Mouse (Mus musculus) olfactory bulb, adult 2 months (tissue): ENCODE measurements at regions not wholly inside any gene's neighbourhood (a gene's known extent, or its start where the extent isn't known, plus 50 kb on each side); places are given as distances from the start of the nearest gene placed in this dataset.

Experiments used
- H3K27ac ChIP-seq: fragments of 200-500 bp; 2 replicates; pipeline ENCODE4 v1.5.1; 2012; ENCODE audit warnings: low read depth, low read length; ENCODE audit not compliant: insufficient read depth
- H3K4me1 ChIP-seq: fragments of 200-500 bp; 2 replicates; pipeline ENCODE4 v1.6.1; 2012; ENCODE audit warnings: low read length; ENCODE audit not compliant: control insufficient read depth, insufficient read depth
- H3K4me3 ChIP-seq: fragments of 200-500 bp; 2 replicates; pipeline ENCODE4 v1.5.1; 2012; ENCODE audit warnings: mild to moderate bottlenecking, low read depth, low read length, moderate library complexity; ENCODE audit not compliant: insufficient read depth
- CTCF ChIP-seq: fragments of 200-500 bp; IDR thresholded peaks from 2 replicates; pipeline ENCODE4 v1.5.1; 2012; ENCODE audit warnings: low read depth, mild to moderate bottlenecking, low read length, moderate library complexity; ENCODE audit not compliant: insufficient read depth
- POLR2A ChIP-seq: fragments of 200-500 bp; IDR thresholded peaks from 2 replicates; pipeline ENCODE4 v1.6.1; 2012; ENCODE audit warnings: mild to moderate bottlenecking, low read depth, low read length, moderate library complexity; ENCODE audit not compliant: insufficient read depth
- WGBS: fragments of 180-500 bp; shearing (Covaris S2); methylation state at CpG from one replicate; pipeline ENCODE4 v1.1.7; 2018; 5-methylcytosine and 5-hydroxymethylcytosine counted together

GRCm38 (mm10) chr16:92975090-92975489 lies 149.1 kb upstream of the Runx1 start:
- 91% methylated on average over 8 of the region's 8 CpGs for WGBS

GRCm38 (mm10) chr16:92972681-92973080 lies 146.7 kb upstream of the Runx1 start:
- Histone ChIP-seq H3K4me1 (no peaks in the 10 kb centered on the region), H3K4me3 (no peak overlapping the region), H3K27ac (no peak overlapping the region)
- 86% methylated on average over 5 of the region's 5 CpGs for WGBS
- TF ChIP-seq CTCF (no peak), POLR2A (no peak)

More at GRCm38 (mm10) chr16:92975090-92975489, 149.1 kb upstream of the Runx1 start:
- TF ChIP-seq POLR2A (no peak), CTCF (no peak)
- H3K4me1 ChIP-seq = no peaks in the 10 kb centered on the region
- no peak overlapping the region for H3K27ac ChIP-seq
- no peak overlapping the region for H3K4me3 ChIP-seq

GRCm38 (mm10) chr16:92971956-92972355 lies 146.0 kb upstream of the Runx1 start:
- no peaks in the 10 kb centered on the region for H3K4me1 ChIP-seq

GRCm38 (mm10) chr16:92970587-92970986 lies 144.6 kb upstream of the Runx1 start:
- no peak overlapping the region for H3K4me3 ChIP-seq
- TF ChIP-seq CTCF (no peak), POLR2A (no peak)
- 97% methylated on average over 2 of the region's 2 CpGs for WGBS

More at GRCm38 (mm10) chr16:92971956-92972355, 146.0 kb upstream of the Runx1 start:
- TF ChIP-seq POLR2A (no peak), CTCF (no peak)
- Histone ChIP-seq H3K4me3 (no peak overlapping the region), H3K27ac (no peak overlapping the region)
- 96% methylated on average over 3 of the region's 3 CpGs for WGBS

GRCm38 (mm10) chr16:92969036-92969435 lies 143.1 kb upstream of the Runx1 start:
- no peaks in the 10 kb centered on the region for H3K4me1 ChIP-seq
- 79% methylated on average over 5 of the region's 5 CpGs for WGBS
- H3K27ac ChIP-seq = no peak overlapping the region
- TF ChIP-seq CTCF (no peak), POLR2A (no peak)
- H3K4me3 ChIP-seq = no peak overlapping the region

More at GRCm38 (mm10) chr16:92970587-92970986, 144.6 kb upstream of the Runx1 start:
- no peaks in the 10 kb centered on the region for H3K4me1 ChIP-seq
- no peak overlapping the region for H3K27ac ChIP-seq

GRCm38 (mm10) chr16:92966069-92966866 lies 140.3 kb upstream of the Runx1 start:
- 93% methylated on average over 10 of the region's 10 CpGs for WGBS
- no peaks in the 10 kb centered on the region for H3K4me1 ChIP-seq
- TF ChIP-seq CTCF (no peak), POLR2A (no peak)
- H3K4me3 ChIP-seq = no peak overlapping the region
- H3K27ac ChIP-seq = no peak overlapping the region

GRCm38 (mm10) chr16:92965651-92966050 lies 139.7 kb upstream of the Runx1 start:
- WGBS = 68% methylated on average over 3 of the region's 3 CpGs
- no peak for TF ChIP-seq POLR2A
- no peaks in the 10 kb centered on the region for H3K4me1 ChIP-seq
- no peak overlapping the region for H3K4me3 ChIP-seq
- H3K27ac ChIP-seq = no peak overlapping the region

- no peaks in the 10 kb centered on the region for H3K4me1 ChIP-seq
- no peak overlapping the region for H3K4me3 ChIP-seq
- no peak for TF ChIP-seq CTCF
- TF ChIP-seq POLR2A = no peak
- H3K27ac ChIP-seq = no peak overlapping the region
- 89% methylated on average over 4 of the region's 4 CpGs for WGBS
Measured at GRCm38 (mm10) chr16:92963582-92963981, 137.6 kb upstream of the Runx1 start.

- no peak for TF ChIP-seq CTCF
- TF ChIP-seq POLR2A = no peak
- no peaks in the 10 kb centered on the region for H3K4me1 ChIP-seq
- H3K4me3 ChIP-seq = no peak overlapping the region
- 90% methylated on average over 3 of the region's 3 CpGs for WGBS
- no peak overlapping the region for H3K27ac ChIP-seq
Measured at GRCm38 (mm10) chr16:92961361-92961760, 135.4 kb upstream of the Runx1 start.
